Mouse (Mus musculus) E14TG2a.4 (cell line): ENCODE measurements at regions not wholly inside any gene's neighbourhood (a gene's known extent, or its start where the extent isn't known, plus 50 kb on each side); places are given as distances from the start of the nearest gene placed in this dataset.
"Not testable (repeated sequence)": the region's sequence is repeated elsewhere in the genome, so short reads cannot be mapped to it uniquely, and the experiment has no call there.

Experiments
- CTCF ChIP-seq: conservative IDR thresholded peaks from 2 replicates; pipeline ENCODE4 v1.5.1; 2014; ENCODE audit warnings: low read length
- POU5F1 ChIP-seq: IDR thresholded peaks from 2 replicates; pipeline ENCODE4 v1.6.1; 2014; ENCODE audit warnings: low read length, borderline replicate concordance

DNA sequence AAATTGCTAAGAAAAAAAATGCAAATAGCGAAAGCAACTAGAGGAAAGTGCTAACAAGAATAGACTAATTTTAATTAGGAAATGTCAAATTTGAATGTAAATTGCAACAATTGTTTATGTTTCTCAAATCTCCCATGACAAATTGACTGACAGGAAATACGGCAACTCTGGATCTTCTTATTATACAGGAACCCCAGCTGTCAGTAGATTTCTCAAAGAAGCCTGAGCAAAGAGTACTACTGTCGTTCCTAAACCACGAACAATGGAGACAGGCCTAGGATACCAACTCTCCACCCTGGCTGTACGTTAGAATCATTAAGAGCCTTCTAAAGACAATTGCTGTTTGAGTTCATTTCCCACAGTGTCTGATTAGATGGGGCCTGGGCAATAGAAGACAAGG, 259.5 kb downstream of the Mef2c start:
- TF ChIP-seq CTCF, POU5F1: not testable (repeated sequence)
